Mouse (Mus musculus): Measurements from ENCODE around the gene Fyn. TPM values are rescaled to one million over a fixed set of nuclear protein-coding genes. Genes with fewer than 3 reads are reported as not detected.
A peak's percentile ranks its signal among the peaks of the same experiment; 100 is the strongest.

Gene Fyn
- total RNA-seq (2021), result 100 to 1,000 TPM; 127 to 130 TPM
- long read RNA-seq, experiment 1, transcript Fyn-201 (14 exons, 3,562 nt), result minor isoform, 8 of 137 reads
- long read RNA-seq, experiment 1, transcript Fyn-202 (14 exons, 3,528 nt), result major isoform, 99 of 137 reads
- long read RNA-seq, experiment 1, partial matches to known transcripts, result 14 of 137 reads
- long read RNA-seq, experiment 1, other reads (novel, unspliced or antisense), result 16 of 137 reads
- long read RNA-seq, experiment 2, transcript Fyn-202 (14 exons, 3,528 nt), result major isoform, 146 of 199 reads
- long read RNA-seq, experiment 2, transcript Fyn-201 (14 exons, 3,562 nt), result minor isoform, 7 of 199 reads
- long read RNA-seq, experiment 2, partial matches to known transcripts, result 20 of 199 reads
- long read RNA-seq, experiment 2, other reads (novel, unspliced or antisense), result 26 of 199 reads

GRCm38 (mm10) chr10:39368572-39369135, at the start of gene Fyn:
TSS of gene Fyn (plus strand) at chr10:39368855.
- Histone ChIP-seq H3K27ac (peak within 1 kb of the TSS; percentile 97), H3K4me3 (peak within 1 kb of the TSS; percentile 91)
- TF ChIP-seq CTCF (conservative IDR thresholded peaks at IDR 0.05), result no peak
- no peak for DNase-seq (ENCODE audit: low spot score in 2 of 2)

DNA sequence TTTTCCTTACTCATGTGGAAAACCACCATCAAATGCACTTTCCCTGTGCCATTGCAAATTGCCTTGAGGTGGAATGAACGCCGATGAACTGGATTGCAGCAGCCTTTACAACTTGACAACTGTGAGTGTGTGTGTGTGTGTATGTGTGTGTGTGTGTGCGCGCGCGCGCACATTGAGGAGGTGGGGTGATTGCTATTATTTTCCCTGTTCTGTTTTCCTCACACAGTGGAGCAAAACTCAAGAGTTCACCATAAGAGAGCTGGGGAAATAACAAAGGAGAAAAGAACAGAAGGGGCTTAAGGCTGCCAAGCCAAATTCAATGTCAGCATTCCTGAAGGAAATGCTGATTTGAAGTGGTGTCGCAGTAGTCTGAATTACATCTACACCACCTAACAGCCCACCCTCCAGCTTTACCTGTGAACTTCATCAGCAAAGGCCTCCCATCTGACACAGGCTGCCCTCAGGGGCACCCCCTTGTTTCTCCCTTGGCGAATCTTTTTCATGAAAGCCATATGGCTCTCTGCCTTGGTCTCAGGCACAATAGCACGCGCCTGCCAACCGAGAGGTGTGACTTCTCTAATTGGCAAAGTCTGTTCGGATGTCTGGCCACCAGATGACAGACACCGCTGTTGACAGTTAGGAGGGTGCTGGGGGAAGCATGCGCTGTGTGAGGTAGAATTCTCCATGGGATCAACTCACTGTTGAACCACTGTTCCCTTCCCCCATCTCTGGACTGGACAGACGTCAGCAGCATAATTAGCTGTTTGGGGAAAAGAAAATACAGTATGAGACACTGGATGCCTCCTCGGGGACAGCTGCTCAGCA, 47.6 kb upstream of the Fyn start:
- Histone ChIP-seq H3K27ac (no peak overlapping the region), H3K4me3 (no peak overlapping the region; the same call in 1 of the 2 replicates)
- TF ChIP-seq CTCF (conservative IDR thresholded peaks at IDR 0.05), result no peak
- peak; percentile 10 to 42 for DNase-seq (ENCODE audit: low spot score in 2 of 2)

- Histone ChIP-seq H3K27ac (no peak overlapping the region), H3K4me3 (no peak overlapping the region; the same call in 1 of the 2 replicates)
- no peak for TF ChIP-seq CTCF (conservative IDR thresholded peaks at IDR 0.05)
- DNase-seq (ENCODE audit: low spot score in 2 of 2), result no peak
These were observed 47.1 kb upstream of the Fyn start for GRCm38 (mm10) chr10:39321623-39321985.

DNA sequence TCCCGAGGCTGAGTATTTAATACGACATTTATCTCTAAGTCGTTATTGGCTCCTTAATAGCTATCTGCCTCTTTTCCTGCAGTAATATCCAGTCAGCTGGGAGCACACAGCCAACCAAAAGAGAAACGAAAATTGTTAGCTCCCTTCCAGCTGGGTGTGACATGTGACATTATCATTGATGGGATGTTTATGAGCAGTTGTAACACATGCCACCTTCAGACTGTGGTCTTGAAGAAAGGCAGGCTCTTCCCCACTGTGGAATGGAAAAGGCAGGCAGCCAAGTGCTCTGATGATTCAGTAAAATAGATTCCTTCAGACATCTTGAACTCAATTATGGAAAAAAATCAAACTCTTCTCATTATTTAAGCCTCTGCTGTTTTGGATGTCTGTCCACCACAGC, 46.5 kb upstream of the Fyn start:
- no peak overlapping the region for H3K4me3 ChIP-seq
- DNase-seq (ENCODE audit: low spot score in 2 of 2), result no peak
- TF ChIP-seq CTCF (conservative IDR thresholded peaks at IDR 0.05), result no peak
- no peak overlapping the region for H3K27ac ChIP-seq

GRCm38 (mm10) chr10:39324291-39324690, 44.4 kb upstream of the Fyn start:
- Histone ChIP-seq H3K27ac (no peak overlapping the region), H3K4me3 (no peak overlapping the region)
- TF ChIP-seq CTCF (conservative IDR thresholded peaks at IDR 0.05), result no peak
- DNase-seq (ENCODE audit: low spot score in 2 of 2), result no peak

DNA sequence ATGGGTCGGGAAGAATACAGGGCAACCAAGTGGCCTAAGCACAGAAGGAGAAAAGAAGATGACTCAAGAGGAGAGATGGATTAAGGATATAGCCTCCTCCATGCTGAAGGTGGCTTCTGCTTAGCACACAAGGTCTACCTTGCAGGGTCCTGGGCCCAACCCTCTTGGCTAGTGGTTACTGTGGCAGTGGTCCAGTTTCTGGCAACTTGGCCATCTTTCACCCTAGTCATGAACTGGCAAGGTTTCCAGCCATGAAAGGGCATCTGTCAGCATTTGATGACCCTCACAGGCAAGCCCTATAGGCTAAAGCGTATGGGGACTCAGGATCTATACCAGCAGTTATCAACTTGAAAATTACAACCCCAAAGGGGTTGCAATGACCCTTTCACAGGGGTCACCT, 40.0 kb upstream of the Fyn start:
- H3K27ac ChIP-seq, result no peak overlapping the region
- no peak for TF ChIP-seq CTCF (conservative IDR thresholded peaks at IDR 0.05)
- no peak for DNase-seq (ENCODE audit: low spot score in 2 of 2)
- no peak overlapping the region for H3K4me3 ChIP-seq

- no peak overlapping the region for H3K4me3 ChIP-seq
- DNase-seq (ENCODE audit: low spot score in 2 of 2), result no peak
- no peak for TF ChIP-seq CTCF (conservative IDR thresholded peaks at IDR 0.05)
- no peak overlapping the region for H3K27ac ChIP-seq
These were observed 34.3 kb upstream of the Fyn start for GRCm38 (mm10) chr10:39334320-39334719.

DNA sequence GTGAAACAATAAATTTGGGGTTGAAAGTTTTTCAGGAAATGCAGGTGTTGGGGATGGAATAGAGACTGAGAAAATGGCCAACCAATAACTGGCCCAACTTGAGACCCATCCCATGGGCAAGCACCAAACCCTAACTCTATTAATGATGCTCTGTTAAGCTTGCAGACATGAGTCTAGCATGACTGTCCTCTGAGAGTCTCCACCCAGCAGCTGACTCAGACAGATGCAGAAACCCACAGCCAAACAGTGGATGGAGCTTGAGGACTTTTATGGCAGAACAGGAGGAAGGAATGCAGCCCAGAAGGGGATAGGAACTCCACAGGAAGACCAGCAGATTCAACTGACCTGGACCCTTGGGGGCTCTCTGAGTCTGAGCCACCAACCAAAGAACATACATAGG, 32.8 kb upstream of the Fyn start:
- Histone ChIP-seq H3K4me3 (no peak overlapping the region), H3K27ac (no peak overlapping the region)
- no peak for TF ChIP-seq CTCF (conservative IDR thresholded peaks at IDR 0.05)
- no peak for DNase-seq (ENCODE audit: low spot score in 2 of 2)

GRCm38 (mm10) chr10:39339189-39339968, 29.3 kb upstream of the Fyn start:
- TF ChIP-seq CTCF (conservative IDR thresholded peaks at IDR 0.05), result no peak
- Histone ChIP-seq H3K27ac (no peak overlapping the region), H3K4me3 (no peak overlapping the region)
- no peak for DNase-seq (ENCODE audit: low spot score in 2 of 2)

GRCm38 (mm10) chr10:39339969-39340236, 28.8 kb upstream of the Fyn start:
- TF ChIP-seq CTCF (conservative IDR thresholded peaks at IDR 0.05), result no peak
- no peak overlapping the region for H3K4me3 ChIP-seq
- no peak for DNase-seq (ENCODE audit: low spot score in 2 of 2)
- no peak overlapping the region for H3K27ac ChIP-seq

- H3K27ac ChIP-seq, result no peak overlapping the region
- TF ChIP-seq CTCF (conservative IDR thresholded peaks at IDR 0.05), result no peak
- no peak overlapping the region for H3K4me3 ChIP-seq
- DNase-seq (ENCODE audit: low spot score in 2 of 2), result no peak
These were observed 25.1 kb upstream of the Fyn start for GRCm38 (mm10) chr10:39343551-39343950.

GRCm38 (mm10) chr10:39345921-39346320, 22.7 kb upstream of the Fyn start:
- no peak for TF ChIP-seq CTCF (conservative IDR thresholded peaks at IDR 0.05)
- DNase-seq (ENCODE audit: low spot score in 2 of 2), result no peak
- Histone ChIP-seq H3K27ac (no peak overlapping the region), H3K4me3 (no peak overlapping the region)
